ENCODE assay signal across 15 mouse cellular contexts in genomic region chr5:33430106-33430505, GRCm38 (mm10). TPM values are rescaled to one million over a fixed set of nuclear protein-coding genes. Genes with fewer than 3 reads are reported as not detected.
DNase-seq lines count a peak whose midpoint lies in the region; ATAC-seq lines count a peak whose summit lies in the region.
"Had no signal": no experiment of that assay in that cellular context is flagged by ENCODE, and none has a peak within 500 bp of the region (broad histone marks: within the 10 kb centered on the region; RNA-seq: fewer than 3 reads in every experiment).

No protein-coding gene starts in this region.

- no peaks in the 10 kb centered on the region for H3K9me3 ChIP-seq in heart, embryonic 14.5 days (ENCODE audit: control insufficient read depth, low read length)
- no peaks in the 10 kb centered on the region for H3K9me3 ChIP-seq in midbrain, embryonic 11.5 days (ENCODE audit: control insufficient read depth, low read length)
- H3K9me3 ChIP-seq in midbrain, embryonic 16.5 days (replicated peaks; ENCODE audit: control insufficient read depth, low read length, poor library complexity, severe bottlenecking), result no peaks in the 10 kb centered on the region
- no peaks in the 10 kb centered on the region for H3K9me3 ChIP-seq in hindbrain, embryonic 14.5 days (ENCODE audit: control insufficient read depth, low read length)
- H3K9me3 ChIP-seq in neural tube, embryonic 13.5 days, result no peaks in the 10 kb centered on the region

- 5% methylated on average over 16 of the region's 16 CpGs for WGBS in heart, embryonic 14.5 days
- WGBS in midbrain, embryonic 11.5 days, result 2% methylated on average over 16 of the region's 16 CpGs
- WGBS in midbrain, embryonic 16.5 days, result under 1% methylated on average over 16 of the region's 16 CpGs
- WGBS in hindbrain, embryonic 14.5 days, result 3% methylated on average over 16 of the region's 16 CpGs
- under 1% methylated on average over 16 of the region's 16 CpGs for WGBS in neural tube, embryonic 13.5 days

- H3K27ac ChIP-seq in heart, embryonic 14.5 days (replicated peaks in 1 of 2; ENCODE audit: control insufficient read depth in 1 of 2, insufficient read depth in 1 of 2, low read depth in 2 of 2, low read length in 2 of 2), result no peak overlapping the region
- no peak overlapping the region for H3K27ac ChIP-seq in midbrain, embryonic 11.5 days (ENCODE audit: low read depth, low read length)
- H3K27ac ChIP-seq in midbrain, embryonic 16.5 days (ENCODE audit: low read length), result no peak overlapping the region
- H3K27ac ChIP-seq in hindbrain, embryonic 14.5 days, result no peak overlapping the region
- no peak overlapping the region for H3K27ac ChIP-seq in neural tube, embryonic 13.5 days (replicated peaks)

- H3K4me2 ChIP-seq in heart, embryonic 14.5 days (ENCODE audit: low read length), result peak overlapping the region; percentile 61; the same call in 1 of the 2 replicates
- H3K4me2 ChIP-seq in midbrain, embryonic 11.5 days, result no peak overlapping the region
- H3K4me2 ChIP-seq in midbrain, embryonic 16.5 days (ENCODE audit: low read length), result no peak overlapping the region
- 0 out of 2 replicates have a peak overlapping the region, but pooled peaks have one; percentile 40 for H3K4me2 ChIP-seq in hindbrain, embryonic 14.5 days (replicated peaks)
- peak overlapping the region; percentile 44 for H3K4me2 ChIP-seq in neural tube, embryonic 13.5 days

- peak overlapping the region in 1 of 2 experiments; percentile 41; a peak in 1 of 4 replicates for H3K4me3 ChIP-seq in heart, embryonic 14.5 days (ENCODE audit: control insufficient read depth in 1 of 2, insufficient read depth in 1 of 2, low read depth in 1 of 2, low read length in 2 of 2)
- no peak overlapping the region for H3K4me3 ChIP-seq in midbrain, embryonic 11.5 days (ENCODE audit: low read depth, low read length)
- no peak overlapping the region for H3K4me3 ChIP-seq in midbrain, embryonic 16.5 days (ENCODE audit: low read depth, low read length)
- no peak overlapping the region for H3K4me3 ChIP-seq in hindbrain, embryonic 14.5 days (replicated peaks; ENCODE audit: low read length)
- peak overlapping the region; percentile 26; the same call in 1 of the 2 replicates for H3K4me3 ChIP-seq in neural tube, embryonic 13.5 days

- H3K9ac ChIP-seq in heart, embryonic 14.5 days (ENCODE audit: low read length), result no peak overlapping the region
- no peak overlapping the region for H3K9ac ChIP-seq in midbrain, embryonic 11.5 days (ENCODE audit: low read length)
- no peak overlapping the region for H3K9ac ChIP-seq in midbrain, embryonic 16.5 days (ENCODE audit: low read depth, low read length)
- no peak overlapping the region for H3K9ac ChIP-seq in hindbrain, embryonic 14.5 days
- no peak overlapping the region for H3K9ac ChIP-seq in neural tube, embryonic 13.5 days

- H3K36me3 ChIP-seq in heart, embryonic 14.5 days (ENCODE audit: control insufficient read depth, insufficient read depth, low read length), result no peaks in the 10 kb centered on the region
- H3K36me3 ChIP-seq in midbrain, embryonic 11.5 days (ENCODE audit: control insufficient read depth, insufficient read depth, low read length), result no peaks in the 10 kb centered on the region
- no peaks in the 10 kb centered on the region for H3K36me3 ChIP-seq in midbrain, embryonic 16.5 days (ENCODE audit: control insufficient read depth, insufficient read depth, low read length)
- no peaks in the 10 kb centered on the region for H3K36me3 ChIP-seq in hindbrain, embryonic 14.5 days (replicated peaks; ENCODE audit: control insufficient read depth, insufficient read depth)
- no peaks in the 10 kb centered on the region for H3K36me3 ChIP-seq in neural tube, embryonic 13.5 days

- DNase-seq in heart, postnatal 10 days, result no peak
- peak; percentile 90 for DNase-seq in midbrain, embryonic 11.5 days (ENCODE audit: low spot score, missing footprints)
- no peak for DNase-seq in hindbrain, embryonic 14.5 days (ENCODE audit: low spot score)
- DNase-seq in cerebellum, adult 11 months, result no peak
- DNase-seq: adrenal gland, postnatal 10 days; gastrocnemius, postnatal 14 days; liver; lung, postnatal 10 days; thymus, adult 18-20 months had no signal

- peaks cover 9 to 39% of the 10 kb centered on the region in 2 experiments for H3K4me1 ChIP-seq in heart, embryonic 14.5 days (ENCODE audit: control insufficient read depth in 2 of 2, insufficient read depth in 2 of 2, low read length in 2 of 2)
- H3K4me1 ChIP-seq in midbrain, embryonic 11.5 days (ENCODE audit: control insufficient read depth, insufficient read depth, low read length), result peaks cover 26% of the 10 kb centered on the region
- H3K4me1 ChIP-seq in midbrain, embryonic 16.5 days (ENCODE audit: control insufficient read depth, insufficient read depth, low read length), result peaks cover 19% of the 10 kb centered on the region
- peaks cover 7% of the 10 kb centered on the region; the same call in 1 of the 2 replicates for H3K4me1 ChIP-seq in hindbrain, embryonic 14.5 days (replicated peaks; ENCODE audit: control insufficient read depth, insufficient read depth, low read length)
- peaks cover 33% of the 10 kb centered on the region for H3K4me1 ChIP-seq in neural tube, embryonic 13.5 days (replicated peaks)

- ATAC-seq in heart, embryonic 14.5 days (ENCODE audit: insufficient number of reproducible peaks, insufficient read depth, low FRiP score, low read depth), result no peak
- no peak for ATAC-seq in midbrain, embryonic 11.5 days (ENCODE audit: low FRiP score)
- no peak for ATAC-seq in midbrain, embryonic 16.5 days
- no peak for ATAC-seq in hindbrain, embryonic 14.5 days (ENCODE audit: low FRiP score)
- no peak for ATAC-seq in neural tube, embryonic 13.5 days (ENCODE audit: low read depth)
- ATAC-seq: forebrain, embryonic 16.5 days had no signal

- peaks cover 80% of the 10 kb centered on the region for H3K27me3 ChIP-seq in heart, embryonic 14.5 days (ENCODE audit: control insufficient read depth, insufficient read depth, low read length)
- H3K27me3 ChIP-seq in midbrain, embryonic 11.5 days (ENCODE audit: control insufficient read depth, insufficient read depth, low read length), result peaks cover 79% of the 10 kb centered on the region
- H3K27me3 ChIP-seq in midbrain, embryonic 16.5 days (ENCODE audit: control insufficient read depth, insufficient read depth, low read depth, low read length), result peaks cover 58% of the 10 kb centered on the region
- peaks cover 85% of the 10 kb centered on the region for H3K27me3 ChIP-seq in hindbrain, embryonic 14.5 days (ENCODE audit: control insufficient read depth, insufficient read depth, low read length)
- H3K27me3 ChIP-seq in neural tube, embryonic 13.5 days, result peaks cover 100% of the 10 kb centered on the region

- intact Hi-C loops in heart, postnatal 10 days (cut with DNase I), result no loop called here

RNA-seq across cellular contexts. Expression of gene Nkx1-1, which starts 3.7 kb away (rescaled TPM):
- polyA plus RNA-seq in heart, embryonic 14.5 days (2014; fragmentation: Nextera tagmentation; extraction: Ambion mirVana), result not detected in 2 replicates
- not detected for total RNA-seq in heart, postnatal 10 days (2021)
- polyA plus RNA-seq in midbrain, embryonic 11.5 days (2014; fragmentation: Nextera tagmentation; extraction: Ambion mirVana), result 0.40 and 0.48 TPM in 2 replicates
- not detected in 2 replicates for polyA plus RNA-seq in midbrain, embryonic 16.5 days (2015; fragmentation: Nextera tagmentation; extraction: Ambion mirVana)
- 0.80 and 0.96 TPM in 2 replicates for polyA plus RNA-seq in hindbrain, embryonic 14.5 days (2014; fragmentation: Nextera tagmentation; extraction: Ambion mirVana)
- 0.38 and 0.50 TPM in 2 replicates for polyA plus RNA-seq in neural tube, embryonic 13.5 days (2015; fragmentation: Nextera tagmentation; extraction: Ambion mirVana)
- total RNA-seq: adrenal gland, postnatal 10 days; common myeloid progenitor, adult 5-6 weeks; gastrocnemius, postnatal 14 days; layer of hippocampus, postnatal 36 days had no signal
- polyA plus RNA-seq: forebrain, embryonic 16.5 days had no signal

RNA-seq across cellular contexts. Expression of gene Uvssa, which starts 51.8 kb away (rescaled TPM):
- 4.5 and 4.9 TPM in 2 replicates for polyA plus RNA-seq in heart, embryonic 14.5 days (2014; fragmentation: Nextera tagmentation; extraction: Ambion mirVana)
- 1 to 10 TPM; 6.0 to 6.6 TPM for total RNA-seq in heart, postnatal 10 days (2021)
- polyA plus RNA-seq in midbrain, embryonic 11.5 days (2014; fragmentation: Nextera tagmentation; extraction: Ambion mirVana), result 5.8 and 6.1 TPM in 2 replicates
- polyA plus RNA-seq in midbrain, embryonic 16.5 days (2015; fragmentation: Nextera tagmentation; extraction: Ambion mirVana), result 8.1 TPM in 2 replicates
- polyA plus RNA-seq in hindbrain, embryonic 14.5 days (2014; fragmentation: Nextera tagmentation; extraction: Ambion mirVana), result 5.6 and 8.3 TPM in 2 replicates
- polyA plus RNA-seq in neural tube, embryonic 13.5 days (2015; fragmentation: Nextera tagmentation; extraction: Ambion mirVana), result 7.9 and 8.6 TPM in 2 replicates

Comparison
In these comparisons a context has a peak if more than half of its experiments do, and no peak if none do; other contexts are left out.
1. H3K4me2 ChIP-seq: peak in heart, embryonic 14.5 days (single experiment), hindbrain, embryonic 14.5 days (single experiment) and neural tube, embryonic 13.5 days (single experiment); none in midbrain, embryonic 11.5 days (single experiment) and midbrain, embryonic 16.5 days (single experiment).